Mouse (Mus musculus): ENCODE measurements around the gene Irs1. TPM values are rescaled to one million over a fixed set of nuclear protein-coding genes. Genes with fewer than 3 reads are reported as not detected.

The Irs1 gene
- polyA plus RNA-seq, 1 experiment from 2014 or later = 8.4 TPM

DNA sequence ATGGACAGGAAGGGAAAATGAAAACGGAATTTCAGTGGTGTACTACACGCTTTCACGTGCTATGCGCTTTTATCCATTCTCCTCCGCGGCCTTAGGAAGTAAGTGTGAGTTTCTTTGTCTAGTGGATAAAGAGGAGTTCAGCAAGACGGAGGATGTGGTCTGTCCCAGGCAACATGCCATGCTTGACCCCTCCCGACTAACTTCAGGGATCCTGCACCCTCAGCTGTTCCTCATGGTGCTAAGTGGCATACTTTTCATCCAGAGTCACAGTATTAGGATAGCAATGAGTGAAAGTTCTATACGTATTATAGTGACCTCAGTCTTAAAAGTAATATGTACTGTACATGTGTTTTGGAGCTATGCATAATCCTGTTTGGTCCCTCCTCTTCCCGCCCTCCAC, 29.6 kb upstream of the Irs1 start:
- Histone ChIP-seq H3K27ac (ENCODE audit: low read depth, low read length) (no peak overlapping the region), H3K9me3 (replicated peaks; ENCODE audit: control insufficient read depth, low read length) (no peaks in the 10 kb centered on the region), H3K27me3 (ENCODE audit: control insufficient read depth, insufficient read depth, low read length) (no peaks in the 10 kb centered on the region), H3K4me2 (no peak overlapping the region), H3K36me3 (ENCODE audit: control insufficient read depth, insufficient read depth, low read length) (no peaks in the 10 kb centered on the region), H3K4me3 (ENCODE audit: low read depth, low read length) (no peak overlapping the region), H3K9ac (ENCODE audit: low read depth, low read length) (no peak overlapping the region), H3K4me1 (ENCODE audit: control insufficient read depth, insufficient read depth, low read length) (peaks cover 3% of the 10 kb centered on the region)
- WGBS (ENCODE audit: insufficient replicate concordance) = 86% methylated on average over 10 of the region's 10 CpGs
- ATAC-seq (replicated peaks; ENCODE audit: insufficient number of reproducible peaks, low FRiP score, low TSS enrichment) = no peak

DNA sequence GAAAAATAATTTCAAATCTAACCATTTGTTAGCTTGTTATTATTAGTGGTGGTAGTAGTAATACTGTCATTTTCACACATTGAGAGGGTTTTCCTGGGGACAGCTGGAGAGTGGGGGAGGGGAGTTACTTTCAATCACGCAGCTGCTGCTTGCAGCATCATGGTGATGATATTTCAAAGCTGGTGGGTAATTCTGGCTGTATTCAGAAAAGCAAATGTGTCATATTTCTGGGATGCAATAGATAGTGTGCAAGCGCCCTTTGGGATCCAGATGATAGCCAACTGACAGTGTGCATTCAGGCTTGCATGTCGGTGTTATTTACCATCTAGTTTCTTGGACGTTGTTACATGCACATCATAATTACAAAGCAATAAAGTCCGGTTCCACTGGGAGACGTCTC, 29.2 kb upstream of the Irs1 start:
- H3K9me3 ChIP-seq (replicated peaks; ENCODE audit: control insufficient read depth, low read length) = no peaks in the 10 kb centered on the region
- ATAC-seq (replicated peaks; ENCODE audit: insufficient number of reproducible peaks, low FRiP score, low TSS enrichment) = no peak
- peaks cover 3% of the 10 kb centered on the region for H3K4me1 ChIP-seq (ENCODE audit: control insufficient read depth, insufficient read depth, low read length)
- H3K9ac ChIP-seq (ENCODE audit: low read depth, low read length) = no peak overlapping the region
- H3K27me3 ChIP-seq (ENCODE audit: control insufficient read depth, insufficient read depth, low read length) = no peaks in the 10 kb centered on the region
- no peak overlapping the region for H3K4me2 ChIP-seq
- no peaks in the 10 kb centered on the region for H3K36me3 ChIP-seq (ENCODE audit: control insufficient read depth, insufficient read depth, low read length)
- WGBS (ENCODE audit: insufficient replicate concordance) = 81% methylated on average over 6 of the region's 6 CpGs
- H3K4me3 ChIP-seq (ENCODE audit: low read depth, low read length) = no peak overlapping the region
- no peak overlapping the region for H3K27ac ChIP-seq (ENCODE audit: low read depth, low read length)

GRCm38 (mm10) chr1:82316746-82317126, 25.5 kb upstream of the Irs1 start:
- 0% methylated on average over 18 of the region's 26 CpGs for WGBS (ENCODE audit: insufficient replicate concordance)
- ATAC-seq (replicated peaks; ENCODE audit: insufficient number of reproducible peaks, low FRiP score, low TSS enrichment) = no peak; the same call in none of the 2 replicates
- Histone ChIP-seq H3K36me3 (ENCODE audit: control insufficient read depth, insufficient read depth, low read length) (no peaks in the 10 kb centered on the region), H3K27ac (ENCODE audit: low read depth, low read length) (peak overlapping the region; percentile 97), H3K4me2 (peak overlapping the region; percentile 83), H3K9me3 (replicated peaks; ENCODE audit: control insufficient read depth, low read length) (no peaks in the 10 kb centered on the region), H3K4me1 (ENCODE audit: control insufficient read depth, insufficient read depth, low read length) (peaks cover 3% of the 10 kb centered on the region), H3K9ac (ENCODE audit: low read depth, low read length) (peak overlapping the region; percentile 94), H3K4me3 (ENCODE audit: low read depth, low read length) (peak overlapping the region; percentile 92), H3K27me3 (ENCODE audit: control insufficient read depth, insufficient read depth, low read length) (0 out of 2 replicates have a peak, but pooled peaks cover 2% of the 10 kb centered on the region)

DNA sequence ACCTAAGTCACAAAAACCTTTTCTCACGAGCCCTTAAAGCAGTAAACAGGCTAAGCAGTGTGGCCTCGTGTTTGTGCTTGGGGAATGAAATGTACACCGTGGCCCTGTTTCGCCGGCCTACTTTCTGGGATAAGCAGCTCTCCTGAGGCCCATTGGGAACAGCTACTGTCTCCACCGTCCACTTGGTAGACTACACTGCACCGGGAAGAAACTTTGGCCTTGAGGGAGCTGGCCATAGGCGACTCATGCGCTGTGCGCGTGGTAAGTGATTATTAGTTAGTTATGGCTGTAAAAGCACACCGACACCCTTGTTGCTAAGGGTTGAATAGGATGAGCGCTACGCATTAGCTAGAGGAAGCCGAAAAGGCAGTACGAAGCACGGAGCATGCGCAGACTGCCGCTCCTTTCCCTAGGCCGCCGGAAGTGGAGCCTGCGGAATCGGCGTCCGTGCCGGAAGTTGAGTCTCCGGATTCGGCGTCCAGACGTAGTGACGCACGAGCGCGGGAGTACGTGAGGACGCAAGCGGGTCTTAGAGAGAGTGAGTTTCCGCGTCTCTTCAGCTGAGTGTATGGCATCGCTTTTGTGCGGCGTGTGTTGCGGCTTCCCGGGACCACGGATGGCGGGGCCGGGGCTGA, 25.0 kb upstream of the Irs1 start, which contains the start of gene Rhbdd1:
TSS of gene Rhbdd1 (plus strand) at position 342 of the 635 bp plus-strand sequence.
- ATAC-seq (replicated peaks; ENCODE audit: insufficient number of reproducible peaks, low FRiP score, low TSS enrichment) = peak; percentile 96
- no peaks in the 10 kb centered on the region for H3K9me3 ChIP-seq (replicated peaks; ENCODE audit: control insufficient read depth, low read length)
- 0 out of 2 replicates have a peak, but pooled peaks cover 2% of the 10 kb centered on the region for H3K27me3 ChIP-seq (ENCODE audit: control insufficient read depth, insufficient read depth, low read length)
- peak within 1 kb of the TSS; percentile 97 for H3K27ac ChIP-seq (ENCODE audit: low read depth, low read length)
- WGBS (ENCODE audit: insufficient replicate concordance) = 7% methylated on average over 47 of the region's 47 CpGs
- H3K36me3 ChIP-seq (ENCODE audit: control insufficient read depth, insufficient read depth, low read length) = no peaks in the 10 kb centered on the region
- H3K4me1 ChIP-seq (ENCODE audit: control insufficient read depth, insufficient read depth, low read length) = peaks cover 3% of the 10 kb centered on the region
- H3K4me3 ChIP-seq (ENCODE audit: low read depth, low read length) = peak within 1 kb of the TSS; percentile 92
- H3K9ac ChIP-seq (ENCODE audit: low read depth, low read length) = peak within 1 kb of the TSS; percentile 94
- peak within 1 kb of the TSS; percentile 83 for H3K4me2 ChIP-seq

DNA sequence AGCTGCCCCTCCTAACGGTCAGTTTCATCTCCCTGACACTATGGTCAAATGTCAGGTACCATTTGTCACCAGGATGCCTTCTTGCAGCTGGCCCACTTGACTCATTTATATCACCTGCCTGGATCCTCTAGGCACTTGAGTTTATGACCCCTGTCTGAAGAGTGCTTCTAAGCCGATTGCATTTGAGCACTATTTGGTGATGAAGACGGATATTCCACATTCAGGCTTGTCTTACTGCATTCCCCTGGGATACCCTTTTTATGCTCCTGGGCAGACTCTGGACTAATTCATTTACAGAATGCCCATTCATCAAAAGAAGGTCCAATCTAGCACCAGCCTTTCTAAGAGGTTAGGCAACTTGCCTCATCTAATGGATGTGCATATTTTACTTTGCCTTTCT, 13.3 kb upstream of the Irs1 start:
- no peak for ATAC-seq (replicated peaks; ENCODE audit: insufficient number of reproducible peaks, low FRiP score, low TSS enrichment)
- H3K27ac ChIP-seq (ENCODE audit: low read depth, low read length) = no peak overlapping the region
- no peaks in the 10 kb centered on the region for H3K36me3 ChIP-seq (ENCODE audit: control insufficient read depth, insufficient read depth, low read length)
- H3K4me3 ChIP-seq (ENCODE audit: low read depth, low read length) = no peak overlapping the region
- 72% methylated on average over 3 of the region's 3 CpGs for WGBS (ENCODE audit: insufficient replicate concordance)
- H3K4me2 ChIP-seq = no peak overlapping the region
- H3K27me3 ChIP-seq (ENCODE audit: control insufficient read depth, insufficient read depth, low read length) = peaks cover 3% of the 10 kb centered on the region; the same call in 1 of the 2 replicates
- no peak overlapping the region for H3K9ac ChIP-seq (ENCODE audit: low read depth, low read length)
- no peaks in the 10 kb centered on the region for H3K9me3 ChIP-seq (replicated peaks; ENCODE audit: control insufficient read depth, low read length)
- no peaks in the 10 kb centered on the region for H3K4me1 ChIP-seq (ENCODE audit: control insufficient read depth, insufficient read depth, low read length)

- H3K27ac ChIP-seq (ENCODE audit: low read depth, low read length) = no peak overlapping the region
- H3K9me3 ChIP-seq (replicated peaks; ENCODE audit: control insufficient read depth, low read length) = no peaks in the 10 kb centered on the region
- ATAC-seq (replicated peaks; ENCODE audit: insufficient number of reproducible peaks, low FRiP score, low TSS enrichment) = no peak
- no peaks in the 10 kb centered on the region; the same call in 1 of the 2 replicates for H3K27me3 ChIP-seq (ENCODE audit: control insufficient read depth, insufficient read depth, low read length)
- H3K4me3 ChIP-seq (ENCODE audit: low read depth, low read length) = no peak overlapping the region
- 19% methylated on average over 1 of the region's 1 CpGs for WGBS (ENCODE audit: insufficient replicate concordance)
- no peak overlapping the region for H3K4me2 ChIP-seq
- H3K4me1 ChIP-seq (ENCODE audit: control insufficient read depth, insufficient read depth, low read length) = no peaks in the 10 kb centered on the region
- no peak overlapping the region for H3K9ac ChIP-seq (ENCODE audit: low read depth, low read length)
- no peaks in the 10 kb centered on the region for H3K36me3 ChIP-seq (ENCODE audit: control insufficient read depth, insufficient read depth, low read length)
Observed at GRCm38 (mm10) chr1:82298586-82298985, 7.4 kb upstream of the Irs1 start.

GRCm38 (mm10) chr1:82294102-82294501, 2.9 kb upstream of the Irs1 start:
- no peak for ATAC-seq (replicated peaks; ENCODE audit: insufficient number of reproducible peaks, low FRiP score, low TSS enrichment)
- 11% methylated on average over 6 of the region's 6 CpGs for WGBS (ENCODE audit: insufficient replicate concordance)

DNA sequence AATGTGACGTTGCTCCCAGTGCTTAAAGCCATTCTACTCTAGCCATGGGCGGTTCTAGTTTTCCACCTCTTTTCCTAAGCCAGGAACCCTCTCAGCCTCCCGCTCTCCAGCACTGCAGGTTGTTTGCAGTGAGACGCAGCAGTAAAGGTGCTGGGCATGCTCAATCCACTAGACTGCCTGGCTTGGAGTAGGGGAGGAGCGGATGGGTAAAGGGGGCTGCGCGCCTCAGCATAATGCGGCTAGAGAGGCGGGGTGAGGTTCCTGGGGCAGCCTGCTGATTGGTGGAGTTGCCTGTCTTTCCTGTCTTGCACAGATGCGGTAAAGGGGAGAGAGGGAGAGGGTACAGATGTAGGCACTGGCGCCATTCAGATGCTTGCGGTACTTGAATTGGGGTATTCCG, 1.6 kb upstream of the Irs1 start:
- 2% methylated on average over 13 of the region's 13 CpGs for WGBS (ENCODE audit: insufficient replicate concordance)
- H3K4me3 ChIP-seq (ENCODE audit: low read depth, low read length) = peak overlapping the region; percentile 76
- H3K9me3 ChIP-seq (replicated peaks; ENCODE audit: control insufficient read depth, low read length) = no peaks in the 10 kb centered on the region
- H3K27me3 ChIP-seq (ENCODE audit: control insufficient read depth, insufficient read depth, low read length) = peaks cover 3% of the 10 kb centered on the region
- ATAC-seq (replicated peaks; ENCODE audit: insufficient number of reproducible peaks, low FRiP score, low TSS enrichment) = no peak
- H3K4me1 ChIP-seq (ENCODE audit: control insufficient read depth, insufficient read depth, low read length) = peaks cover 20% of the 10 kb centered on the region
- peaks cover 7% of the 10 kb centered on the region; the same call in 1 of the 2 replicates for H3K36me3 ChIP-seq (ENCODE audit: control insufficient read depth, insufficient read depth, low read length)
- 0 out of 2 replicates have a peak overlapping the region, but pooled peaks have one; percentile 0 for H3K9ac ChIP-seq (ENCODE audit: low read depth, low read length)
- peak overlapping the region; percentile 81 for H3K4me2 ChIP-seq
- H3K27ac ChIP-seq (ENCODE audit: low read depth, low read length) = peak overlapping the region; percentile 94; the same call in 1 of the 2 replicates

More at GRCm38 (mm10) chr1:82294102-82294501, 2.9 kb upstream of the Irs1 start:
- H3K4me1 ChIP-seq (ENCODE audit: control insufficient read depth, insufficient read depth, low read length) = peaks cover 8% of the 10 kb centered on the region
- H3K9me3 ChIP-seq (replicated peaks; ENCODE audit: control insufficient read depth, low read length) = no peaks in the 10 kb centered on the region
- H3K27ac ChIP-seq (ENCODE audit: low read depth, low read length) = no peak overlapping the region
- H3K36me3 ChIP-seq (ENCODE audit: control insufficient read depth, insufficient read depth, low read length) = peaks cover 1% of the 10 kb centered on the region; the same call in 1 of the 2 replicates
- no peak overlapping the region for H3K4me3 ChIP-seq (ENCODE audit: low read depth, low read length)
- H3K9ac ChIP-seq (ENCODE audit: low read depth, low read length) = no peak overlapping the region
- H3K27me3 ChIP-seq (ENCODE audit: control insufficient read depth, insufficient read depth, low read length) = no peaks in the 10 kb centered on the region; the same call in none of the 2 replicates
- H3K4me2 ChIP-seq = no peak overlapping the region

All from heart, embryonic 11.5 days (tissue).